Mouse (Mus musculus): ENCODE measurements around the gene Olfr292.

- TF ChIP-seq POLR2A (IDR thresholded peaks at IDR 0.05; ENCODE audit: borderline replicate concordance, insufficient read depth, low read length) (no peak), CTCF (IDR thresholded peaks at IDR 0.05; ENCODE audit: borderline replicate concordance, insufficient read depth, low read depth, low read length) (no peak)
These were observed at the start of gene Olfr292 for GRCm38 (mm10) chr7:86688030-86688429.

Data from cerebellum, adult 2 months (tissue).